Mouse (Mus musculus) left cerebral cortex, postnatal 10 days (tissue): ENCODE results near the gene Dnah7a. TPM values are rescaled to one million over a fixed set of nuclear protein-coding genes. Genes with fewer than 3 reads are reported as not detected.
"Not testable (repeated sequence)": the region's sequence is repeated elsewhere in the genome, so short reads cannot be mapped to it uniquely, and the experiment has no call there.

Experiments
- DNase-seq, 2 experiments: peaks; one replicate each; pipeline ENCODE4 v3.0.0; 2021 to 2022; ENCODE audit warnings: low spot score in 2 of 2, mixed read lengths in 1 of 2; ENCODE audit errors: extremely low spot score in 1 of 2
- intact Hi-C: fragments of 180-260 bp; cut with DNase I; formaldehyde crosslinking; loops from one replicate; pipeline ENCODE4 v1.15.1; 2025
- microRNA-seq: library from miRNA; unstranded; fragments of <30 nt; microRNA quantifications from one replicate; pipeline ENCODE4 v1.2.0, GENCODE M21; 2022
- total RNA-seq, 2 experiments: library from RNA; stranded (reverse); gene quantifications; 2 replicates each; pipeline ENCODE4 v1.2.3; 2021

Gene Dnah7a
- total RNA-seq, 2 experiments from 2014 or later: 7.2 to 7.4 TPM

GRCm38 (mm10) chr1:53439173-53439572 is 267.4 kb downstream of the Dnah7a start:
- DNase-seq, intact Hi-C loops: not testable (repeated sequence)

- intact Hi-C loops, DNase-seq: not testable (repeated sequence)
These were observed 274.2 kb downstream of the Dnah7a start for GRCm38 (mm10) chr1:53432433-53432832.

- intact Hi-C loops: no loop called here
- no peak for DNase-seq
These were observed 300.7 kb downstream of the Dnah7a start for GRCm38 (mm10) chr1:53405803-53406325.

DNA sequence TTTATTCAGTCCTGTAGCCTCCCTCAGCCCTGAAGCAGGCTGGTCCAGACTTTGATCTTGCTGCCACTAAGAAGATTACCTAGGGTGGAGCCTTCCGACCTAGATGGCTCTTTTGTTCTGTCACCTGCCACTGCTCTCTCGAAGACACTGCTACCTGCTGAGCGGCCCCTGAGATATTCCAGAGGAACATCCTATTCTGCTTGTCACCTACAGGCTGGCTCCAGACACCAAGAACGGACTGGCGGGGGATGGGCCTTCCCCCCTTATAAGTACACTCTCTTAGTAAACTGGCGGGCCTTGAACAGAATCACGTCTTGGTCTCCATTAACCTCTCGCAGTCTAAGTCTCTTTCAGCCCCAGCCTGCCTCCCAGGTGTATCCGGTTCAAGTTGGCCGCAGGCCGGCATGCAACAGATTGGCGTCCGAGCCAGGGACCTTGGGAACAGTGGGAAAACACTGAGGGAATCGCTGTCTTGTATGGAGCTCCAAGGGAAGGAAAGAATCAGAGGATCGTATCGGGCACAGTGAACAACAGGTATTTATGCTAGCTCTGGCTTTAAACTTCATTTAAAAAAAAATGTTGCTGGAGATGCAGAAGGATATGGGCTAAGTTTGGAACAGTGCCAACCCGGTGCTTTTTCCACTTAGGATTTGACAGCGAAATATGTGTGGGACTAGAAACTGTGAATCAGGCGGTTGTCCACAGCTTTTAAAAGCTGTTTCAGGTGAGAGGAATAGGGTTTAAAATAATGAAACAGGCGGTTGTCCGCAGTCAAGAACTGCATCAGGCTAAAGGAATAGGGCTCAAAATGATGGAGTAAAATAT is 312.4 kb downstream of the Dnah7a start:
- peak; percentile 17 to 44 for DNase-seq
- intact Hi-C loops: not testable (repeated sequence)

GRCm38 (mm10) chr1:53388762-53389161 is 317.8 kb downstream of the Dnah7a start:
- DNase-seq: no peak
- intact Hi-C loops: no loop called here

DNA sequence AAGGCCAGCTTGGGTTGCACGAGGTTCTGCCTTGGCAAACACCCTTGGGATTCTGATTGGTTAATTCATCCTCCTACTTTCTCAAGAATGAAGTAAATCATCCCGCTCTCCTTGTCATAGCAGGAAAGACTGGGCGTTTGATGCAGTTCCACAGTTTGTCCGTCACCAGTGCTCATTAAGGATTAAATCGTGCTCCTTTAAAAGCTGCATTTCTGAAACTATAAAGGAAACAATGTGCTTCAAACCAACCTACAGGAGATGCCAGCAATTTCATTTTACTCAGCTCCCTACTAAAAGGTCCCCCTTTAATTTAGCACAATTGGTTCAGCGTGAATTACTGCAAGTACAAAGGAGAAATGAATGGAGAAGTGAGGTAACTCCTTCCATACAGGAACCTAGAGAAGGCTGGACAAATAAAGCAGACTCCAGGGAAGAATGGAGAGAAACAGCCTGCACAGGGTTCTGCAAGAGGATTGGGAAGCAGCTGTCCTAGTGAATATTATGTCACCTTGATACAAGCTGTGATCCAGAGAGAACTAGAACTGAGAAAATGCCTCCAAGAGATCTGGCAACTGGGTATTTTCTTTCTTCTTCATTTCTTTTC is 322.4 kb downstream of the Dnah7a start:
- intact Hi-C loops: no loop called here
- no peak for DNase-seq

DNA sequence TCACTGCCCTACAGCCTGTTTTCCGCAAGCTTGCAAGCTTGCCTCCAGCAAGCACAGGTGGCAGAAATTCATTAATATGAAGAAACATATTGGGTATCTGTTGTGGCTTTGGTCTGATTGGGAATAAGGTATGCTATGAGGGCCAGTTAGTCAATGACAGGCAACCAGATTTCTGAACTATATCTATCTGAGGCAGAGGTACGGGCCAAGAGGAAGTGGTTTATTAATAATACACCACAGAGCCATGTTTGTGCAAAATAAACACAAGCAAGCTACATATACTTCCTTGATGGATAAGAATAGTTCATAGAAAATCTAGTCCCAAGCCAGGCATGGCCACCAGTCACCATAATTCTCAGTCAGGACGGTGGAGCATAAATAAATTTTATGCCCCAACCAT is 328.9 kb downstream of the Dnah7a start:
- DNase-seq: no peak
- intact Hi-C loops: no loop called here

DNA sequence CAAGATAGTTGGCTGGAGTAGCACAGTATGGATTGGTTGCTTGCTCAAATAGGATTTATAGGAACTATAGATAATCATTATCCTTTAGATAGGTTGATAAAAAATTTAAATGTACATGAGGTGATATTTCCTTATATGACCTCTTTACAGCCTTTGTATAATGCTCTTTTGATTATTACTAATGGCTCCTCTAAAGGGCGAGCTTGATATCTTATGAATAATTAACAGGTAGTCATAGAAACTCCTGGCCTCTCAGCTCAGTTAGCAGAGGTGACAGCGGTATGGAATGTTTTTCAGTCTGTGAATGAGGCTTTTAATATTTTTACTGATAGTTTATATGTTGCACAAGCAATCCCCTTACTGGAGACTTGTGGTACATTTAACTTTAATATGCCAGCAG is 330.6 kb downstream of the Dnah7a start:
- intact Hi-C loops, DNase-seq: not testable (repeated sequence)

- intact Hi-C loops: no loop called here
- DNase-seq: no peak
These were observed 347.6 kb downstream of the Dnah7a start for GRCm38 (mm10) chr1:53358988-53359387.

- intact Hi-C loops: loop anchor here (5.0 kb wide), 1 partner anchor 290 kb away; the partner anchor contains the start of gene Mstn
- DNase-seq: peak; percentile 96 to 97
These were observed 354.0 kb downstream of the Dnah7a start, which contains the start of the genes Asdurf, Gm28551 and Asnsd1 for GRCm38 (mm10) chr1:53352327-53353261. TSS of gene Asdurf (minus strand) at chr1:53352619. TSS of gene Gm28551 (minus strand) at chr1:53352667. TSS of gene Asnsd1 (minus strand) at chr1:53352752.

Small RNA genes within 50 kb of the gene (microRNA-seq; reads per million reads assigned to microRNA genes)
- gene Gm25240: not detected

Other genes with a start within 250 kb of the Dnah7a start
- gene Stk17b, start 78.4 kb upstream of the Dnah7a start, total RNA-seq: 10 to 100 TPM in 1 of 2 experiments, 1 to 10 TPM in 1; 7.5 to 10.1 TPM